Mouse (Mus musculus) heart, embryonic 15.5 days (tissue): ENCODE data around the gene Ndel1. TPM values are rescaled to one million over a fixed set of nuclear protein-coding genes. Genes with fewer than 3 reads are reported as not detected.

ENCODE experiments used
- ATAC-seq: fragments of 200-750 bp; cut with Nextera tagmentation; replicated peaks from 2 replicates; pipeline ENCODE4 v1.8.0; 2017; ENCODE audit warnings: low read depth, moderate TSS enrichment; ENCODE audit not compliant: insufficient number of reproducible peaks, insufficient read depth, low FRiP score
- H3K27ac ChIP-seq: fragments of 300-500 bp; sonication (generic); 2 replicates; pipeline ENCODE4 v1.5.1; 2015; ENCODE audit warnings: mild to moderate bottlenecking, inconsistent platforms
- H3K27me3 ChIP-seq: fragments of 300-500 bp; sonication (generic); 2 replicates; pipeline ENCODE4 v1.6.1; 2015; ENCODE audit warnings: inconsistent platforms
- H3K36me3 ChIP-seq: fragments of 300-500 bp; sonication (generic); 2 replicates; pipeline ENCODE4 v1.6.1; 2015; ENCODE audit warnings: mild to moderate bottlenecking, inconsistent platforms
- H3K4me1 ChIP-seq: fragments of 300-500 bp; sonication (generic); replicated peaks from 2 replicates; pipeline ENCODE4 v1.6.1; 2015; ENCODE audit warnings: inconsistent platforms
- H3K4me2 ChIP-seq: fragments of 300-500 bp; sonication (generic); 2 replicates; pipeline ENCODE4 v1.6.1; 2015; ENCODE audit warnings: inconsistent platforms, mild to moderate bottlenecking, moderate library complexity
- H3K4me3 ChIP-seq: fragments of 300-500 bp; sonication (generic); 2 replicates; pipeline ENCODE4 v1.5.1; 2015; ENCODE audit warnings: mild to moderate bottlenecking, inconsistent platforms
- H3K9ac ChIP-seq: fragments of 300-500 bp; sonication (generic); 2 replicates; pipeline ENCODE4 v1.6.1; 2015; ENCODE audit warnings: mild to moderate bottlenecking, inconsistent platforms
- H3K9me3 ChIP-seq: fragments of 300-500 bp; sonication (generic); replicated peaks from 2 replicates; pipeline ENCODE4 v1.6.1; 2016; ENCODE audit warnings: inconsistent platforms
- WGBS: fragments of 180-500 bp; shearing (Covaris S2); methylation state at CpG from one replicate; pipeline ENCODE4 v1.1.7; 2015; ENCODE audit warnings: mixed read lengths; 5-methylcytosine and 5-hydroxymethylcytosine counted together
- polyA plus RNA-seq: library from polyadenylated mRNA; unstranded; fragments of >200 nt; fragmentation: Nextera tagmentation; extraction: Ambion mirVana; gene quantifications from 2 replicates; pipeline ENCODE4 v1.2.1, GENCODE M21; 2015

Gene Ndel1
- polyA plus RNA-seq, 1 experiment from 2014 or later: 65.5 TPM

GRCm38 (mm10) chr11:68777933-68778332 lies 93.7 kb downstream of the Ndel1 start:
- Histone ChIP-seq H3K36me3 (peaks cover 49% of the 10 kb centered on the region), H3K27me3 (no peaks in the 10 kb centered on the region), H3K9me3 (no peaks in the 10 kb centered on the region), H3K4me2 (no peak overlapping the region), H3K9ac (no peak overlapping the region), H3K4me1 (peaks cover 22% of the 10 kb centered on the region), H3K4me3 (no peak overlapping the region), H3K27ac (no peak overlapping the region)
- ATAC-seq: no peak
- WGBS: 72% methylated on average over 11 of the region's 11 CpGs

GRCm38 (mm10) chr11:68776147-68776655 lies 95.5 kb downstream of the Ndel1 start:
- Histone ChIP-seq H3K4me1 (peaks cover 20% of the 10 kb centered on the region), H3K27ac (no peak overlapping the region), H3K4me3 (no peak overlapping the region), H3K9me3 (no peaks in the 10 kb centered on the region), H3K36me3 (peaks cover 51% of the 10 kb centered on the region), H3K9ac (no peak overlapping the region), H3K27me3 (no peaks in the 10 kb centered on the region), H3K4me2 (no peak overlapping the region)
- 72% methylated on average over 7 of the region's 7 CpGs for WGBS
- no peak for ATAC-seq

Other genes with a start within 250 kb of the Ndel1 start
- gene Myh10, start 180.3 kb downstream of the Ndel1 start, polyA plus RNA-seq: 90.9 and 110 TPM in 2 replicates
- 0.05 and 0.19 TPM in 2 replicates for gene Rnf222, start 16.7 kb upstream of the Ndel1 start, polyA plus RNA-seq
- 507 and 557 TPM in 2 replicates for gene Rpl26, start 29.7 kb upstream of the Ndel1 start, polyA plus RNA-seq
- not detected in 2 replicates for gene Odf4, start 55.2 kb upstream of the Ndel1 start, polyA plus RNA-seq
- 10.8 and 12.7 TPM in 2 replicates for gene Arhgef15, start 85.6 kb upstream of the Ndel1 start, polyA plus RNA-seq
- gene Slc25a35, start 96.3 kb upstream of the Ndel1 start, polyA plus RNA-seq: 2.0 and 2.2 TPM in 2 replicates
- gene Rangrf, start 103.3 kb upstream of the Ndel1 start, polyA plus RNA-seq: 67.4 and 78.4 TPM in 2 replicates
- 14.9 and 18.7 TPM in 2 replicates for gene Pfas, start 136.6 kb upstream of the Ndel1 start, polyA plus RNA-seq
- gene Ctc1, start 144.1 kb upstream of the Ndel1 start, polyA plus RNA-seq: 38.3 and 47.5 TPM in 2 replicates
- gene Aurkb, start 173.8 kb upstream of the Ndel1 start, polyA plus RNA-seq: 64.3 and 92.4 TPM in 2 replicates
- gene Borcs6, start 187.9 kb upstream of the Ndel1 start, polyA plus RNA-seq: 10.5 and 11.7 TPM in 2 replicates
- 37.0 and 40.9 TPM in 2 replicates for gene Tmem107, start 198.9 kb upstream of the Ndel1 start, polyA plus RNA-seq
- 82.2 and 96.4 TPM in 2 replicates for gene Vamp2, start 216.6 kb upstream of the Ndel1 start, polyA plus RNA-seq
- gene Per1, start 223.4 kb upstream of the Ndel1 start, polyA plus RNA-seq: 16.1 and 25.2 TPM in 2 replicates
- gene Hes7, start 248.5 kb upstream of the Ndel1 start, polyA plus RNA-seq: 0.52 and 0.57 TPM in 2 replicates